8 mouse cellular contexts compared by ENCODE assay signal in genomic region chr11:72570319-72570979, GRCm38 (mm10). TPM values are rescaled to one million over a fixed set of nuclear protein-coding genes. Genes with fewer than 3 reads are reported as not detected.
DNase-seq lines count a peak whose midpoint lies in the region.

No protein-coding gene starts in this region.

- H3K36me3 ChIP-seq in megakaryocyte, embryonic 14.5 days (replicated peaks; ENCODE audit: low read length), result no peaks in the 10 kb centered on the region

- H3K4me3 ChIP-seq in megakaryocyte, embryonic 14.5 days (replicated peaks), result peak overlapping the region; percentile 88

- DNase-seq in adrenal gland, adult (ENCODE audit: inconsistent age in 2 of 2, low spot score in 1 of 2), result peak; percentile 81 to 95
- DNase-seq in embryo, embryonic 10 days (ENCODE audit: low spot score), result peak; percentile 95
- peak; percentile 79 for DNase-seq in gastrocnemius, postnatal 10 days
- peak; percentile 92 for DNase-seq in induced T-regulatory cell, adult 2 months (ENCODE audit: low read depth)
- peak; percentile 45 to 73 for DNase-seq in left cerebral cortex, adult 8-10 months (ENCODE audit: low spot score in 2 of 2)
- peak; percentile 87 to 92 for DNase-seq in right cerebral cortex, adult 2 months (ENCODE audit: low spot score in 2 of 2)
- DNase-seq in urinary bladder, postnatal 10 days (ENCODE audit: low spot score), result peak; percentile 37

- no peaks in the 10 kb centered on the region for H3K9me3 ChIP-seq in megakaryocyte, embryonic 14.5 days

- H3K27me3 ChIP-seq in megakaryocyte, embryonic 14.5 days (replicated peaks), result peaks cover 3% of the 10 kb centered on the region

- H3K4me1 ChIP-seq in megakaryocyte, embryonic 14.5 days, result peaks cover 36% of the 10 kb centered on the region

RNA-seq across cellular contexts. Expression of gene Spns3, which starts 20.1 kb away (rescaled TPM):
- total RNA-seq in gastrocnemius, postnatal 10 days (2021), result under 1 TPM; 0.21 to 0.63 TPM
- total RNA-seq in left cerebral cortex, adult 8-10 months (2022), result 1 to 10 TPM in 1 of 4 experiments, under 1 TPM in 3; 0.32 to 1.1 (median 0.68) TPM
- 18.9 and 31.7 TPM in 2 replicates for polyA plus RNA-seq in megakaryocyte, embryonic 14.5 days (2012; ENCODE audit: insufficient read depth, low replicate concordance)

RNA-seq across cellular contexts. Expression of gene Ube2g1, which starts 36.6 kb away (rescaled TPM):
- total RNA-seq in gastrocnemius, postnatal 10 days (2021), result 10 to 100 TPM; 47.7 to 48.6 TPM
- 10 to 100 TPM; 41.9 to 47.2 (median 44.4) TPM for total RNA-seq in left cerebral cortex, adult 8-10 months (2022)
- polyA plus RNA-seq in megakaryocyte, embryonic 14.5 days (2012; ENCODE audit: insufficient read depth, low replicate concordance), result 13.4 and 25.9 TPM in 2 replicates

Comparison
In these comparisons a context has a peak if more than half of its experiments do, and no peak if none do; other contexts are left out.
1. Peak in every context shown above with its lines: DNase-seq and H3K4me3 ChIP-seq.
2. DNase-seq: peak in every context shown above with its lines; median percentile 95 in embryo, embryonic 10 days; 92 in induced T-regulatory cell, adult 2 months; 90 in right cerebral cortex, adult 2 months; 88 in adrenal gland, adult; 79 in gastrocnemius, postnatal 10 days; 59 in left cerebral cortex, adult 8-10 months; 37 in urinary bladder, postnatal 10 days.